Mouse (Mus musculus) erythroblast, embryonic 14.5 days (primary cell): ENCODE results near the gene Lrrc4b. TPM values are rescaled to one million over a fixed set of nuclear protein-coding genes. Genes with fewer than 3 reads are reported as not detected.
A peak's percentile ranks its signal among the peaks of the same experiment; 100 is the strongest.

Experiments
- H3K27me3 ChIP-seq: 2 replicates; pipeline ENCODE4 v1.6.1; 2012; ENCODE audit warnings: inconsistent platforms; ENCODE audit not compliant: control insufficient read depth
- H3K36me3 ChIP-seq: 2 replicates; pipeline ENCODE4 v1.6.1; 2012; ENCODE audit warnings: mild to moderate bottlenecking, inconsistent platforms; ENCODE audit not compliant: control insufficient read depth
- H3K4me1 ChIP-seq: 2 replicates; pipeline ENCODE4 v1.6.1; 2012; ENCODE audit warnings: inconsistent platforms; ENCODE audit not compliant: control insufficient read depth
- H3K4me3 ChIP-seq: replicated peaks from 2 replicates; pipeline ENCODE3; 2012; ENCODE audit warnings: moderate library complexity, mild to moderate bottlenecking, inconsistent platforms
- H3K9me3 ChIP-seq: 2 replicates; pipeline ENCODE4 v1.6.1; 2012; ENCODE audit warnings: low read length, inconsistent platforms, mixed read lengths; ENCODE audit not compliant: control insufficient read depth
- GATA1 ChIP-seq: IDR thresholded peaks from 2 replicates; pipeline ENCODE4 v1.6.1; 2012; ENCODE audit warnings: low read length, inconsistent platforms, mixed read lengths
- TAL1 ChIP-seq: IDR thresholded peaks from 3 replicates; pipeline ENCODE4 v1.6.1; 2012; ENCODE audit warnings: low read length, inconsistent platforms, mixed read lengths
- polyA plus RNA-seq: library from polyadenylated mRNA; stranded (reverse); fragments of >175 nt; gene quantifications from 2 replicates; pipeline ENCODE4 v1.2.3, GENCODE M21; 2012

Lrrc4b gene
- polyA plus RNA-seq, 1 experiment: not detected

DNA sequence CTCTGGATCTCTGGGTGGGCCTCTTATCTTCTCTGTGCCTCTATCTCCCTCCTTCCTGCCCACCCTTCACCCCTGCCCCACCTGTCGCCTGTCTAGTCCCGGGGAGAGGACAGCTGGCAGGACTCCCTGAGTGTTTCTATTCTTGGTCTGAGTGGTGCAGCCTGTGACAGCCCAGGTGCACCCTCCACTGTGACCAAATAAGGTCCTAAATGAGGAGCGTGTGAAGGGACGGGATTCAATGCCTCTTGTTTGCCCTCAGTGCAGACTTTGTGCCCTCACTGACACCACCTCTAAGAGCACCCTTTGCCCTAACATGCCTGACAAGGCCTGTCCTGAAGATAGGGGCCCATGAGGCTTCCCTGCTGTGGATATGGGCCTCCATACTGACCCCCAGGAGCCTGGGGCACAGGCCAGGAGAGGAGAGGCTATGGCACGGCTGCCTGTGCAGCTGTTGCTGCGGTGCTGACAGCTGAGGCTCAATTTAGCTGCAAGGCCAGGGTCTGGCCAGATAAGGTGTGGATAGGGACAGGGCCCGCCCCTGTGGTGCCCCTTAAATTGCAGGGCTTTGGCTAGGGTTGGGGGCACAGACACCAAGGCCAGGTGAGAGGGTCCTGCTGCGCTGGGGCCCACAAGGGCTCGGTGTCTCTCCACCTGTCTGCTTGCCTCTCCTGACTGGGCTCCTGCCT lies 44.3 kb downstream of the Lrrc4b start:
- Histone ChIP-seq H3K27me3 (peaks cover 46% of the 10 kb centered on the region), H3K4me1 (peaks cover 80% of the 10 kb centered on the region)

GRCm38 (mm10) chr7:44474419-44474818 lies 45.6 kb downstream of the Lrrc4b start:
- TF ChIP-seq TAL1: no peak
- TF ChIP-seq GATA1: no peak
- Histone ChIP-seq H3K9me3 (no peaks in the 10 kb centered on the region), H3K36me3 (peaks cover 34% of the 10 kb centered on the region), H3K4me3 (no peak overlapping the region), H3K4me1 (peaks cover 80% of the 10 kb centered on the region), H3K27me3 (peaks cover 59% of the 10 kb centered on the region)

More for the DNA sequence above, 44.3 kb downstream of the Lrrc4b start:
- H3K36me3 ChIP-seq: peaks cover 47% of the 10 kb centered on the region
- H3K4me3 ChIP-seq: peak overlapping the region; percentile 26
- H3K9me3 ChIP-seq: no peaks in the 10 kb centered on the region
- no peak for TF ChIP-seq TAL1
- TF ChIP-seq GATA1: no peak; the same call in 1 of the 2 replicates

DNA sequence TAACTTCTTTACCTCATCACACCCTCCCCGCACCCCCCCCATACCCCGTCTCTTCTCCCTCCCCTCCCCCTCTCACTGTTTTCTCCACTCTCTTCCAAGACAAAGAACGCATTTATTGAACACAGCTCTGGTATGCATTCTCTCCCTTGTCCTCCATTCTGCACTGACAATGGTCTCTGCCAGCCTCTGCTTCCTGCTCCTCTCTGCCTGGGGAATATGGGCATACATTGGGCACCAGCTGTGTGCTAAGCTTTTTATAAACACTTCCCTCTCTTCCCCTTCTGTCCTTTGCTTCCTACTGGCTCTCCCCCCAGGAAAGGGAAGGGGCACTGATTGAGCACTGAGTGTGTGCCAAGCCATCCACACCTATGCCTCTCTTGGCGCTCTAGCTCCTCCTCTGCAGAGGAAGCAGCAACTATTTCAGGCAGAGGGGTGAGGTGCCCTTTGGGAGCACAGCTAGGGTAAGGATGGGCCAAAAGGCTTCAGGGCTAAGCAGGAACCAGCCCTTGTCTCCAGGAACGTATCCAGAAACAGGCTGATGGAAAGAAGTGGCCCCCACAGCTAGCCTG lies 46.3 kb downstream of the Lrrc4b start:
- TF ChIP-seq TAL1 (no peak), GATA1 (no peak)
- Histone ChIP-seq H3K4me1 (peaks cover 80% of the 10 kb centered on the region), H3K9me3 (no peaks in the 10 kb centered on the region), H3K36me3 (peaks cover 27% of the 10 kb centered on the region), H3K27me3 (peaks cover 66% of the 10 kb centered on the region), H3K4me3 (no peak overlapping the region)

GRCm38 (mm10) chr7:44482836-44483435 lies 54.1 kb downstream of the Lrrc4b start:
- peaks cover 6% of the 10 kb centered on the region for H3K9me3 ChIP-seq
- peaks cover 80% of the 10 kb centered on the region for H3K4me1 ChIP-seq
- H3K36me3 ChIP-seq: peaks cover 34% of the 10 kb centered on the region
- peak overlapping the region; percentile 48 for H3K4me3 ChIP-seq
- peak; percentile 63; the same call in 2 of the 3 replicates for TF ChIP-seq TAL1
- TF ChIP-seq GATA1: peak; percentile 74
- H3K27me3 ChIP-seq: peaks cover 40% of the 10 kb centered on the region

GRCm38 (mm10) chr7:44484109-44484508 lies 55.3 kb downstream of the Lrrc4b start:
- peaks cover 77% of the 10 kb centered on the region for H3K4me1 ChIP-seq
- TF ChIP-seq TAL1: no peak
- TF ChIP-seq GATA1: no peak

DNA sequence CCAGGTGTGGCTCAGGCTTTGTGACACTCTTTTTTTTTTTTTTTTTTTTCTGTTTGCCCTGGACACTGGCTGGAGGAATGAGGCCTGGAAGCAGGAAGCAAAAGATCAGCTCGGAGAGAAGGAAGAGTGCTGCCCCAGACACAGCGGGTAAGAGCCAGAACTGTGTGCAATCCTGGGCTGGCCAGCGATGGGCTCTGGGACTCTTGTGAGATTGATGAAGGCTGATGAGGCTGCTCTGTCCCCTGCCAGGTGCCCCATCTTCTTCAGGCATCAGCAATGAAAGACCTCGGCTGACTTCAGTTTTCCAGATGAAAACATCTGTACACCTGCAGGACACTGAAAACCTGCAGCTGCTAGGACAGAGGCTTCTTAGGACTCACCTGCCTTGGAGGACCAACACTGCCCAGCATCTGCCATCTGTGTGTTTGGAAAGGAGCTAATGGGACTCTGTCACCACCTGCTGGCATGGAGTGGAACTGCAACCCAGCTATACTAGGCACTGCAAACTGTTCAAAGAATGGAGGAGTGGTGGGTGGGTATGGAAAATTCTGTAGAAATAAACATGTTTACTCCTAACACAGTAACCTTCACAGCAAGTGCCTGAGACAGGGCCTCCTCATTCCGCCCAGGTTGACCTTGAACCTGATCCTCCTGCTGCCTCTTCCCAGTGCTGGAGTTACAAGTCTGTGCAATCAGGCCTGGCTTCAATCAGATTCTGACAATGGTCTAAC lies 56.2 kb downstream of the Lrrc4b start:
- H3K4me1 ChIP-seq: peaks cover 68% of the 10 kb centered on the region
- H3K9me3 ChIP-seq: peaks cover 6% of the 10 kb centered on the region
- H3K4me3 ChIP-seq: peak overlapping the region; percentile 12
- TF ChIP-seq GATA1: no peak
- TF ChIP-seq TAL1: no peak
- peaks cover 20% of the 10 kb centered on the region for H3K27me3 ChIP-seq
- H3K36me3 ChIP-seq: peaks cover 53% of the 10 kb centered on the region

More at GRCm38 (mm10) chr7:44484109-44484508, 55.3 kb downstream of the Lrrc4b start:
- H3K9me3 ChIP-seq: peaks cover 6% of the 10 kb centered on the region
- H3K27me3 ChIP-seq: peaks cover 29% of the 10 kb centered on the region
- H3K36me3 ChIP-seq: peaks cover 45% of the 10 kb centered on the region
- peak overlapping the region; percentile 28 for H3K4me3 ChIP-seq

GRCm38 (mm10) chr7:44485572-44486195 lies 56.9 kb downstream of the Lrrc4b start:
- peaks cover 60% of the 10 kb centered on the region for H3K36me3 ChIP-seq
- H3K9me3 ChIP-seq: peaks cover 6% of the 10 kb centered on the region
- peaks cover 64% of the 10 kb centered on the region for H3K4me1 ChIP-seq
- peaks cover 13% of the 10 kb centered on the region for H3K27me3 ChIP-seq
- TF ChIP-seq TAL1 (no peak), GATA1 (no peak)
- no peak overlapping the region for H3K4me3 ChIP-seq

- H3K27me3 ChIP-seq: peaks cover 3% of the 10 kb centered on the region
- H3K4me1 ChIP-seq: peaks cover 56% of the 10 kb centered on the region
- no peak overlapping the region for H3K4me3 ChIP-seq
- H3K9me3 ChIP-seq: peaks cover 6% of the 10 kb centered on the region
- H3K36me3 ChIP-seq: peaks cover 74% of the 10 kb centered on the region
- no peak for TF ChIP-seq TAL1
- TF ChIP-seq GATA1: no peak
Observed at GRCm38 (mm10) chr7:44486927-44487575, 58.2 kb downstream of the Lrrc4b start.
